Mouse (Mus musculus): ENCODE measurements at regions not wholly inside any gene's neighbourhood (a gene's known extent, or its start where the extent isn't known, plus 50 kb on each side); places are given as distances from the start of the nearest gene placed in this dataset.
A peak's percentile ranks its signal among the peaks of the same experiment; 100 is the strongest.

DNA sequence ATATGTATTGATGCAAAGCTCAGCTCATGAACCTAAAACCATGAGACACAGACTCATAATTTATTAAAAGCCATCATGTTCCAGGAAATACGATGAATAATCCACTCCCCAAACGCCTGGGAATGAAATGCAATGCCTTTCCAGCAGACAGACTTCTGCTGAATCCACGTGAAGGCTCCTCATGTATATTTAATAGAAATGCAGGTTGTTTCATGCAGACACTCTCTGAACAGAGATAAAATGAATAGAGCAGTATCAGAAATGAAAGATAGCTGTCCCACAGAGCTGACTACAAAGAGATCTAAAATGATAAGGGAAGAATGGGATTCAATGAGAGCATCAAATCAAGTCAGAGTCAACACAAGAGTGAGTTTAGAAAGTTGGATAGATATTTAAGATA lies 376.3 kb upstream of the Lrfn5 start:
- H3K9me3 ChIP-seq (ENCODE audit: control insufficient read depth, low read length): no peaks in the 10 kb centered on the region
- no peaks in the 10 kb centered on the region for H3K4me1 ChIP-seq (replicated peaks; ENCODE audit: control insufficient read depth, insufficient read depth, low read length)
- no peaks in the 10 kb centered on the region for H3K27me3 ChIP-seq (ENCODE audit: control insufficient read depth, insufficient read depth, low read length)
- H3K4me3 ChIP-seq (ENCODE audit: low read depth, low read length): no peak overlapping the region
- DNase-seq (ENCODE audit: low spot score): no peak
- no peak overlapping the region for H3K4me2 ChIP-seq (ENCODE audit: low read depth, low read length, severe bottlenecking)
- no peak overlapping the region for H3K9ac ChIP-seq (ENCODE audit: low read length)
- H3K27ac ChIP-seq (ENCODE audit: low read depth, low read length): no peak overlapping the region
- no peaks in the 10 kb centered on the region for H3K36me3 ChIP-seq (ENCODE audit: control insufficient read depth, insufficient read depth, low read length)
- ATAC-seq (replicated peaks; ENCODE audit: low FRiP score): no peak
- WGBS: 76% methylated on average over 3 of the region's 3 CpGs

- H3K9me3 ChIP-seq (ENCODE audit: control insufficient read depth, low read length): no peaks in the 10 kb centered on the region
- H3K36me3 ChIP-seq (ENCODE audit: control insufficient read depth, insufficient read depth, low read length): no peaks in the 10 kb centered on the region
- WGBS: 58% methylated on average over 4 of the region's 4 CpGs
- no peak for ATAC-seq (replicated peaks; ENCODE audit: low FRiP score)
- no peaks in the 10 kb centered on the region for H3K4me1 ChIP-seq (replicated peaks; ENCODE audit: control insufficient read depth, insufficient read depth, low read length)
- no peak overlapping the region for H3K4me2 ChIP-seq (ENCODE audit: low read depth, low read length, severe bottlenecking)
- no peaks in the 10 kb centered on the region for H3K27me3 ChIP-seq (ENCODE audit: control insufficient read depth, insufficient read depth, low read length)
- H3K27ac ChIP-seq (ENCODE audit: low read depth, low read length): no peak overlapping the region
- H3K4me3 ChIP-seq (ENCODE audit: low read depth, low read length): no peak overlapping the region
- peak; percentile 61 for DNase-seq (ENCODE audit: low spot score)
- no peak overlapping the region for H3K9ac ChIP-seq (ENCODE audit: low read length)
These were observed 347.6 kb upstream of the Lrfn5 start for GRCm38 (mm10) chr12:61175331-61175730.
